Mouse (Mus musculus) heart, embryonic 11.5 days (tissue): ENCODE results near the gene Itprip. TPM values are rescaled to one million over a fixed set of nuclear protein-coding genes. Genes with fewer than 3 reads are reported as not detected.
A peak's percentile ranks its signal among the peaks of the same experiment; 100 is the strongest.
"Not testable (repeated sequence)": the region's sequence is repeated elsewhere in the genome, so short reads cannot be mapped to it uniquely, and the experiment has no call there.

ENCODE experiments used
- ATAC-seq: fragments of 200-750 bp; cut with Nextera tagmentation; replicated peaks from 2 replicates; pipeline ENCODE4 v1.8.0; 2017; ENCODE audit warnings: moderate library complexity; ENCODE audit not compliant: insufficient number of reproducible peaks, low FRiP score, low TSS enrichment
- H3K27ac ChIP-seq: fragments of 300-500 bp; sonication (generic); 2 replicates; pipeline ENCODE4 v1.5.1; 2014; ENCODE audit warnings: mild to moderate bottlenecking, low read depth, low read length
- H3K27me3 ChIP-seq: fragments of 300-500 bp; sonication (generic); 2 replicates; pipeline ENCODE4 v1.6.1; 2014; ENCODE audit warnings: mild to moderate bottlenecking, low read length, mixed read lengths; ENCODE audit not compliant: control insufficient read depth, insufficient read depth
- H3K36me3 ChIP-seq: fragments of 300-500 bp; sonication (generic); 2 replicates; pipeline ENCODE4 v1.6.1; 2014; ENCODE audit warnings: mild to moderate bottlenecking, low read length, moderate library complexity, mixed read lengths; ENCODE audit not compliant: control insufficient read depth, insufficient read depth
- H3K4me1 ChIP-seq: fragments of 300-500 bp; sonication (generic); 2 replicates; pipeline ENCODE4 v1.6.1; 2014; ENCODE audit warnings: low read length; ENCODE audit not compliant: control insufficient read depth, insufficient read depth
- H3K4me2 ChIP-seq: fragments of 300-500 bp; sonication (generic); 2 replicates; pipeline ENCODE4 v1.6.1; 2014; ENCODE audit warnings: mild to moderate bottlenecking, moderate library complexity
- H3K4me3 ChIP-seq: fragments of 300-500 bp; sonication (generic); 2 replicates; pipeline ENCODE4 v1.5.1; 2014; ENCODE audit warnings: low read depth, low read length
- H3K9ac ChIP-seq: fragments of 300-500 bp; sonication (generic); 2 replicates; pipeline ENCODE4 v1.6.1; 2014; ENCODE audit warnings: mild to moderate bottlenecking, low read depth, low read length, moderate library complexity
- H3K9me3 ChIP-seq: fragments of 300-500 bp; sonication (generic); replicated peaks from 2 replicates; pipeline ENCODE4 v1.6.1; 2016; ENCODE audit warnings: low read length; ENCODE audit not compliant: control insufficient read depth
- WGBS: fragments of 180-500 bp; shearing (Covaris S2); extraction: QIAGEN DNeasy Blood & Tissue Kit; methylation state at CpG from one replicate; pipeline ENCODE4 v1.1.7; 2014; ENCODE audit not compliant: insufficient replicate concordance; 5-methylcytosine and 5-hydroxymethylcytosine counted together
- polyA plus RNA-seq: library from polyadenylated mRNA; unstranded; fragments of >200 nt; fragmentation: Nextera tagmentation; extraction: Ambion mirVana; gene quantifications from 2 replicates; pipeline ENCODE4 v1.2.1, GENCODE M21; 2014

The Itprip gene
- polyA plus RNA-seq, 1 experiment from 2014 or later: 13.2 TPM

- no peak overlapping the region for H3K9ac ChIP-seq
- H3K27ac ChIP-seq: no peak overlapping the region
- peaks cover 3% of the 10 kb centered on the region; the same call in 1 of the 2 replicates for H3K36me3 ChIP-seq
- 71% methylated on average over 3 of the region's 3 CpGs for WGBS
- H3K4me3 ChIP-seq: no peak overlapping the region
- no peaks in the 10 kb centered on the region for H3K9me3 ChIP-seq
- no peaks in the 10 kb centered on the region; the same call in 1 of the 2 replicates for H3K4me1 ChIP-seq
- H3K4me2 ChIP-seq: no peak overlapping the region
- no peaks in the 10 kb centered on the region for H3K27me3 ChIP-seq
- no peak for ATAC-seq
Observed at GRCm38 (mm10) chr19:47862581-47862980, 56.5 kb downstream of the Itprip start.

- Histone ChIP-seq H3K4me1 (peaks cover 4% of the 10 kb centered on the region; the same call in 1 of the 2 replicates), H3K9me3 (no peaks in the 10 kb centered on the region), H3K4me2 (no peak overlapping the region), H3K27me3 (no peaks in the 10 kb centered on the region), H3K27ac (no peak overlapping the region), H3K9ac (no peak overlapping the region), H3K36me3 (peaks cover 3% of the 10 kb centered on the region; the same call in 1 of the 2 replicates), H3K4me3 (no peak overlapping the region)
- 85% methylated on average over 8 of the region's 8 CpGs for WGBS
- ATAC-seq: no peak
Observed at GRCm38 (mm10) chr19:47859180-47859579, 59.9 kb downstream of the Itprip start.

- H3K4me2 ChIP-seq: no peak overlapping the region
- no peak for ATAC-seq
- H3K27ac ChIP-seq: no peak overlapping the region
- H3K4me3 ChIP-seq: no peak overlapping the region
- peaks cover 3% of the 10 kb centered on the region; the same call in 1 of the 2 replicates for H3K36me3 ChIP-seq
- WGBS: 80% methylated on average over 18 of the region's 18 CpGs
- H3K9ac ChIP-seq: no peak overlapping the region
- no peaks in the 10 kb centered on the region for H3K27me3 ChIP-seq
- no peaks in the 10 kb centered on the region for H3K9me3 ChIP-seq
- H3K4me1 ChIP-seq: peaks cover 4% of the 10 kb centered on the region; the same call in 1 of the 2 replicates
Observed at GRCm38 (mm10) chr19:47857957-47858942, 60.8 kb downstream of the Itprip start.

GRCm38 (mm10) chr19:47854796-47855783 lies 64.0 kb downstream of the Itprip start, which contains the start of gene Gsto1:
Gsto1 (plus strand) TSS chr19:47854970.
- under 1% methylated on average over 60 of the region's 60 CpGs for WGBS
- Histone ChIP-seq H3K27me3 (no peaks in the 10 kb centered on the region), H3K27ac (peak within 1 kb of the TSS; percentile 36; the same call in 1 of the 2 replicates), H3K36me3 (peaks cover 3% of the 10 kb centered on the region; the same call in 1 of the 2 replicates), H3K4me2 (peak within 1 kb of the TSS; percentile 98), H3K9me3 (no peaks in the 10 kb centered on the region), H3K4me1 (peaks cover 4% of the 10 kb centered on the region; the same call in 1 of the 2 replicates), H3K4me3 (peak within 1 kb of the TSS; percentile 68), H3K9ac (peak within 1 kb of the TSS; percentile 78)
- peak; percentile 90 for ATAC-seq

- peak overlapping the region; percentile 46; the same call in 1 of the 2 replicates for H3K9ac ChIP-seq
- H3K4me1 ChIP-seq: peaks cover 4% of the 10 kb centered on the region; the same call in 1 of the 2 replicates
- no peaks in the 10 kb centered on the region for H3K27me3 ChIP-seq
- H3K27ac ChIP-seq: peak overlapping the region; percentile 35; the same call in 1 of the 2 replicates
- peak overlapping the region; percentile 68 for H3K4me3 ChIP-seq
- ATAC-seq: peak; percentile 61
- H3K9me3 ChIP-seq: no peaks in the 10 kb centered on the region
- WGBS: 21% methylated on average over 13 of the region's 13 CpGs
- no peaks in the 10 kb centered on the region; the same call in 1 of the 2 replicates for H3K36me3 ChIP-seq
- H3K4me2 ChIP-seq: peak overlapping the region; percentile 98
Observed at GRCm38 (mm10) chr19:47853951-47854795, 64.9 kb downstream of the Itprip start.

- H3K4me2 ChIP-seq: no peak overlapping the region
- no peaks in the 10 kb centered on the region; the same call in 1 of the 2 replicates for H3K36me3 ChIP-seq
- H3K9ac ChIP-seq: no peak overlapping the region
- peaks cover 4% of the 10 kb centered on the region; the same call in 1 of the 2 replicates for H3K4me1 ChIP-seq
- ATAC-seq: no peak
- WGBS: 86% methylated on average over 3 of the region's 3 CpGs
- no peak overlapping the region for H3K27ac ChIP-seq
- H3K27me3 ChIP-seq: no peaks in the 10 kb centered on the region
- H3K4me3 ChIP-seq: no peak overlapping the region
- H3K9me3 ChIP-seq: no peaks in the 10 kb centered on the region
Observed at GRCm38 (mm10) chr19:47853053-47853452, 66.0 kb downstream of the Itprip start.

- not testable (repeated sequence) for H3K9me3 ChIP-seq, H3K27me3 ChIP-seq, H3K27ac ChIP-seq, H3K4me2 ChIP-seq, H3K4me3 ChIP-seq, H3K9ac ChIP-seq, ATAC-seq, H3K4me1 ChIP-seq, H3K36me3 ChIP-seq
- 77% methylated on average over 3 of the region's 3 CpGs for WGBS
Observed at GRCm38 (mm10) chr19:47852131-47852530, 67.0 kb downstream of the Itprip start.
